Mouse (Mus musculus): ENCODE measurements around the gene Prdm9. TPM values are rescaled to one million over a fixed set of nuclear protein-coding genes. Genes with fewer than 3 reads are reported as not detected.
"Not testable (repeated sequence)": the region's sequence is repeated elsewhere in the genome, so short reads cannot be mapped to it uniquely, and the experiment has no call there.

Prdm9 gene
- polyA plus RNA-seq, 1 experiment from 2014 or later, result 3.2 TPM

GRCm38 (mm10) chr17:15559946-15560345 lies 4.2 kb downstream of the Prdm9 start:
- peaks cover 7% of the 10 kb centered on the region; the same call in 1 of the 2 replicates for H3K4me1 ChIP-seq (replicated peaks)
- no peak overlapping the region for H3K27ac ChIP-seq
- H3K27me3 ChIP-seq (ENCODE audit: insufficient read depth, poor library complexity, severe bottlenecking), result peaks cover 11% of the 10 kb centered on the region; the same call in 1 of the 2 replicates
- DNase-seq (ENCODE audit: low spot score), result no peak
- 87% methylated on average over 2 of the region's 2 CpGs for WGBS
- H3K36me3 ChIP-seq, result no peaks in the 10 kb centered on the region
- no peaks in the 10 kb centered on the region for H3K9me3 ChIP-seq
- no peak overlapping the region for H3K4me3 ChIP-seq

DNA sequence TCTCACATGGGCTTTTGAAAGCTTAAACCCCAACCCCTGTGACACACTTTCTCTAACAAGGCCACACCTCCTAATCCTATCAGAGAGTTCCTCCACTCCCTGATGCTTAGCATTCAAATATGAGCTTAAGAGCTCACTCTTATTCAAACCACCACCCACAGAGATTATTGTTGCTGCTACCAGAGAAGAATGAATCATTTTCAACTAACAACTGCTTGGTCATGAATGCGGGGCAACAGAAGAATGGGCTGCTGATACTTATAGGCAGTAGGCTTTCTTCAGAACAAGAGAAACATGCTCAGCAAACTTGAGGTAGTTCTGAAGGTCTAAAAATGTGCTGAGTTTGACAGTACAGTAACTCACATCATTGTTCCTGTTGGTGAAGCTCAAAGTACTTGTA lies 14.4 kb downstream of the Prdm9 start:
- no peak for DNase-seq (ENCODE audit: low spot score)
- 54% methylated on average over 1 of the region's 1 CpGs for WGBS
- 0 out of 2 replicates have a peak, but pooled peaks cover 5% of the 10 kb centered on the region for H3K27me3 ChIP-seq (ENCODE audit: insufficient read depth, poor library complexity, severe bottlenecking)
- H3K36me3 ChIP-seq, result 0 out of 2 replicates have a peak, but pooled peaks cover 3% of the 10 kb centered on the region
- H3K4me3 ChIP-seq, result no peak overlapping the region
- no peaks in the 10 kb centered on the region for H3K4me1 ChIP-seq (replicated peaks)
- H3K9me3 ChIP-seq, result peaks cover 3% of the 10 kb centered on the region; the same call in 1 of the 2 replicates
- no peak overlapping the region for H3K27ac ChIP-seq

GRCm38 (mm10) chr17:15546440-15546839 lies 17.7 kb downstream of the Prdm9 start:
- no peaks in the 10 kb centered on the region for H3K4me1 ChIP-seq (replicated peaks)
- no peak overlapping the region for H3K4me3 ChIP-seq
- no peak for DNase-seq (ENCODE audit: low spot score)
- no peak overlapping the region for H3K27ac ChIP-seq
- 0 out of 2 replicates have a peak, but pooled peaks cover 5% of the 10 kb centered on the region for H3K27me3 ChIP-seq (ENCODE audit: insufficient read depth, poor library complexity, severe bottlenecking)
- WGBS, result 83% methylated on average over 4 of the region's 4 CpGs
- H3K9me3 ChIP-seq, result peaks cover 12% of the 10 kb centered on the region; the same call in 1 of the 2 replicates
- H3K36me3 ChIP-seq, result 0 out of 2 replicates have a peak, but pooled peaks cover 4% of the 10 kb centered on the region

DNA sequence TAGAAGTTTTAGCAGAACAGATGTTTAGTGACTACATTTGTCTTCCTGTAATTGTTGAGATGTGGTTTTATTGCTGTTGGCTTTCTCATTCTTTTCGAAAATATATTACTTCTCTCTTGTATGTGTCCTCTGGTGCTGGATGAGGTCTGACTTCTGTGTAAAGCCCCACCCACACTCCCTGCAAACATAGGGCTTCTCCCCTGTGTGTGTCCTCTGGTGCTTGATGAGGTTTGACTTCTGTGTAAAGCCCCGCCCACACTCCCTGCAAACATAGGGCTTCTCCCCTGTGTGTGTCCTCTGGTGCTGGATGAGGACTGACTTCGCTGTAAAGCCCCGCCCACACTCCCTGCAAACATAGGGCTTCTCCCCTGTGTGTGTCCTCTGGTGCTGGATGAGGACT lies 20.3 kb downstream of the Prdm9 start:
- H3K4me3 ChIP-seq; H3K27me3 ChIP-seq (ENCODE audit: insufficient read depth, poor library complexity, severe bottlenecking); H3K4me1 ChIP-seq (replicated peaks); DNase-seq (ENCODE audit: low spot score); H3K36me3 ChIP-seq; H3K27ac ChIP-seq: not testable (repeated sequence)
- H3K9me3 ChIP-seq, result peaks cover 12% of the 10 kb centered on the region; the same call in 1 of the 2 replicates
- 62% methylated on average over 4 of the region's 4 CpGs for WGBS

GRCm38 (mm10) chr17:15540309-15540708 lies 23.8 kb downstream of the Prdm9 start:
- 70% methylated on average over 4 of the region's 4 CpGs for WGBS
- no peak for DNase-seq (ENCODE audit: low spot score)
- H3K27ac ChIP-seq, result no peak overlapping the region
- peaks cover 12% of the 10 kb centered on the region; the same call in 1 of the 2 replicates for H3K9me3 ChIP-seq
- H3K27me3 ChIP-seq (ENCODE audit: insufficient read depth, poor library complexity, severe bottlenecking), result peaks cover 27% of the 10 kb centered on the region
- H3K36me3 ChIP-seq, result 0 out of 2 replicates have a peak, but pooled peaks cover 4% of the 10 kb centered on the region
- 0 out of 2 replicates have a peak, but pooled peaks cover 3% of the 10 kb centered on the region for H3K4me1 ChIP-seq (replicated peaks)
- no peak overlapping the region for H3K4me3 ChIP-seq

GRCm38 (mm10) chr17:15536457-15536904 lies 27.7 kb downstream of the Prdm9 start:
- Histone ChIP-seq H3K4me1 (replicated peaks) (0 out of 2 replicates have a peak, but pooled peaks cover 3% of the 10 kb centered on the region), H3K27ac (peak overlapping the region; percentile 75), H3K4me3 (peak overlapping the region; percentile 62), H3K27me3 (ENCODE audit: insufficient read depth, poor library complexity, severe bottlenecking) (peaks cover 35% of the 10 kb centered on the region), H3K9me3 (no peaks in the 10 kb centered on the region), H3K36me3 (no peaks in the 10 kb centered on the region)
- WGBS, result under 1% methylated on average over 33 of the region's 33 CpGs
- DNase-seq (ENCODE audit: low spot score), result peak; percentile 65

- H3K27ac ChIP-seq, result no peak overlapping the region
- H3K36me3 ChIP-seq, result no peaks in the 10 kb centered on the region
- no peak for DNase-seq (ENCODE audit: low spot score)
- 18% methylated on average over 8 of the region's 8 CpGs for WGBS
- 0 out of 2 replicates have a peak, but pooled peaks cover 3% of the 10 kb centered on the region for H3K4me1 ChIP-seq (replicated peaks)
- no peaks in the 10 kb centered on the region for H3K9me3 ChIP-seq
- peaks cover 35% of the 10 kb centered on the region for H3K27me3 ChIP-seq (ENCODE audit: insufficient read depth, poor library complexity, severe bottlenecking)
- H3K4me3 ChIP-seq, result peak overlapping the region; percentile 62
Measured at GRCm38 (mm10) chr17:15535943-15536342, 28.2 kb downstream of the Prdm9 start.

DNA sequence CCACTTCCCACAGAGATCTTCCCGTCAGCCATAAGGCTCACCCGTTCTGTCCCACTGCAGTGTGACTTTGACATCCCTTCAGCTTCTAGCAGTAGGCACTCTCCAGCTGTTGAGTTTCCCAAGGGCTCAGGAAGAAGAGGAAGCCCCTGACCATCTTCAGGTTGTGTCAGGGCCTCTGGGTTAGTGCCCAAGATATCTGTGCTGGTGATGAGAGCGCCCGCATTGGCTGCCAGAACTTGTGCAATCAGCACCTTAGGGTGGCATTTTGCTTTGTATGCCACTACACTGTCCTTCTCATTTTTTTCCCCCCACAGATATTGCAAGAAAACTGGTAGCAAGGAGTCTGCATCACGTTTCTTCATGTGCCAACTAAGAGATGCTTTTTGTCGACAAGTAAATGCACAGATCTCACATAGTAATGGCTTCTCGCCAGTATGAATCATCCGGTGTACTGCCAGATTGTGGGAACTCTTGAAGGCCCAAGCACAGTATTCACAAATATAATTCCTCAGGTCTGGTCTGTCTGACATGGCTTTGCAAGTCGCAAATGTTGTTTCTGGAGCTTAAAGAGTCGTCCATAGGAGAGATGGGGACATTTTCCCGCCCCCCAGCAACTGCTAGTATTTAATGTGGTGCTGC lies 28.9 kb downstream of the Prdm9 start:
- no peaks in the 10 kb centered on the region for H3K36me3 ChIP-seq
- DNase-seq (ENCODE audit: low spot score), result no peak
- 0 out of 2 replicates have a peak, but pooled peaks cover 3% of the 10 kb centered on the region for H3K4me1 ChIP-seq (replicated peaks)
- no peak overlapping the region for H3K4me3 ChIP-seq
- no peak overlapping the region for H3K27ac ChIP-seq
- 67% methylated on average over 11 of the region's 11 CpGs for WGBS
- peaks cover 35% of the 10 kb centered on the region for H3K27me3 ChIP-seq (ENCODE audit: insufficient read depth, poor library complexity, severe bottlenecking)
- no peaks in the 10 kb centered on the region for H3K9me3 ChIP-seq

- DNase-seq (ENCODE audit: low spot score), result peak; percentile 25
- peaks cover 20% of the 10 kb centered on the region for H3K4me1 ChIP-seq (replicated peaks)
- H3K27ac ChIP-seq, result no peak overlapping the region
- H3K4me3 ChIP-seq, result no peak overlapping the region
- peaks cover 7% of the 10 kb centered on the region for H3K36me3 ChIP-seq
- H3K27me3 ChIP-seq (ENCODE audit: insufficient read depth, poor library complexity, severe bottlenecking), result peaks cover 7% of the 10 kb centered on the region
- WGBS, result 4% methylated on average over 5 of the region's 5 CpGs
- H3K9me3 ChIP-seq, result no peaks in the 10 kb centered on the region
Measured at GRCm38 (mm10) chr17:15530141-15530540, 34.0 kb downstream of the Prdm9 start.

DNA sequence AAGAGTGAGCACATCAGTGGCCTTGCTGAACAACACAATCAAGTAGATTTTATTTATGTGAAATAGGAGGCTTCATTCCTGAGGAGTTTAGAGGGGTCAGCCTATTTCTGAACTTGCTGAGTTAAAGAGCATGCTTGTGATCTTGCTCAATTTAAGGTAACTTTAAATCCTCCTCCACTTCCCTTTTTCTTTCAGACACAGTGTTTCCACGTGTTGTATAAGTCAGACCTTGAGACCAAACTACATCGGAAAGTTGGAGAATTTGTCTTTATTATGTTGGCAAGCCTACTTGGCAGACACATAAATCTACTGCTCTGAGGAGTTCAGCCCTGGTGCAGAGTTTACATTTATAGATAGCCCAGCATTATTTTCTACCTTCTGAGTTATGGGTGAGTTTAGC lies 35.3 kb downstream of the Prdm9 start:
- DNase-seq (ENCODE audit: low spot score), result no peak
- Histone ChIP-seq H3K4me1 (replicated peaks) (peaks cover 20% of the 10 kb centered on the region), H3K27me3 (ENCODE audit: insufficient read depth, poor library complexity, severe bottlenecking) (no peaks in the 10 kb centered on the region), H3K9me3 (no peaks in the 10 kb centered on the region), H3K4me3 (no peak overlapping the region), H3K36me3 (peaks cover 19% of the 10 kb centered on the region), H3K27ac (no peak overlapping the region)
- 87% methylated on average over 2 of the region's 2 CpGs for WGBS

GRCm38 (mm10) chr17:15527811-15528136 lies 36.4 kb downstream of the Prdm9 start:
- no peak for DNase-seq (ENCODE audit: low spot score)
- Histone ChIP-seq H3K27ac (peak overlapping the region; percentile 89), H3K27me3 (ENCODE audit: insufficient read depth, poor library complexity, severe bottlenecking) (no peaks in the 10 kb centered on the region), H3K4me1 (replicated peaks) (peaks cover 20% of the 10 kb centered on the region), H3K9me3 (no peaks in the 10 kb centered on the region), H3K4me3 (peak overlapping the region; percentile 84), H3K36me3 (peaks cover 29% of the 10 kb centered on the region)
- 64% methylated on average over 3 of the region's 3 CpGs for WGBS

DNA sequence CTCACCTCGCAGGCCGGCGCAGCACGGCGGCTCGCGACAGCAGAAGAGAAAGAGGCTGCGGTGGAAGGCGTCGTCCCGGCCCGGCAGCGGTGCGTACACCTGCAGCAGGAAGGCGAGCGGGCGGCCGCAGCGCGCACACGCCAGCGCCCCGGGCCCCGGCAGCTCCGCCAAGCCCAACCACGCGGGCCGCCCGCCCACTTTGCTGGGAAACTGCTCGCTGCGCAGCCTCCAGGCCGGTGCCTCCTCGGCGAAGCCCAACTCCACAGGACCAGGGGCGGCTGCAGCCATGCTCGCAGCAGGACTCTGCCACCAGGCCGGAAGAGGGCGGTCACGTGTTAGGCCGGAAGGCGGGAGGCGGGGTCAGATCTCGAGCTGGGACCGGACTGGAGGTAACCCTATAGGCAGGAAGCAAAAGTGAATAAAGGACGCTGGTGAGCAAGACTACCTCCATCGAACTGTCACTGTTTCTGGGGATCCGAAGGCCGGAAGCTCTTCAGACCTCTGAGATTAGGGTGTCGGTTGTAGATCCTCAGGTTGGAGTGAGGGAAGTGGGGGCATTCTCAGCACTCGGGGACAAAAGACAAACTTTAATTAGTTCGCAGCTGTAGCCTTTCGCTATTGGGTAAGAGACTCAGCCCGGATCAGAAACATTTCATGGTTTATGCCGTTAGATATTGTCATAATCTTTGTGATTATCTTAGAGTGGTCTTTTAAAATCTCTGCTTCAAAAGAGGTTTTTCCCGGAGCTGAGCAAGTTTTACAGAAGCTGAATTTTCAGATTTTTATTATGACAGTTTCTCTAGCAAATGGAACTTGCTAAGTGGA lies 37.0 kb downstream of the Prdm9 start, which contains the start of gene Pdcd2:
Gene Pdcd2, minus strand, starts transcription at position 316 of the 825 bp plus-strand sequence.
- H3K27ac ChIP-seq, result peak within 1 kb of the TSS; percentile 89
- peak; percentile 98 for DNase-seq (ENCODE audit: low spot score)
- WGBS, result 2% methylated on average over 55 of the region's 55 CpGs
- H3K4me3 ChIP-seq, result peak within 1 kb of the TSS; percentile 84
- H3K36me3 ChIP-seq, result peaks cover 35% of the 10 kb centered on the region
- no peaks in the 10 kb centered on the region for H3K9me3 ChIP-seq
- peaks cover 20% of the 10 kb centered on the region for H3K4me1 ChIP-seq (replicated peaks)
- H3K27me3 ChIP-seq (ENCODE audit: insufficient read depth, poor library complexity, severe bottlenecking), result no peaks in the 10 kb centered on the region

DNA sequence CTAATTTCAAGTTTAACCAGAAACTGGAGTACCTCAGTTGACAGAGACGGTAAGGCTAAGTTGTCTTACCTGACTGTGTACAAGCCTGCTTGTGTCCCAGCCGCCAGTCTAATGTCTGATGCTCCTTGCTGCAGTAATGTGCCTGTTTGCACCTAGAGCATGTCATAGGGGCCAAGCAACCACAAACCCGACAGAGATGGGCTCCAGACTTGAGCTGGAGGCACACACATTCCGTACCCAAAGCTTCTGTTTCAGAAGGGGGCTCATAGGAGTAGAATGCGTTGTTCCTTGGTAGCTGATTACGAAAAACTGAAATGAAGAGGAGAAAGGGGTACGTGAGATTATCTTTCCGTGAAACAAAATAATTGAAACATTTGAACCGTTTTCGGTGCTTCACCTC lies 37.9 kb downstream of the Prdm9 start:
- Histone ChIP-seq H3K36me3 (peaks cover 44% of the 10 kb centered on the region), H3K4me3 (peak overlapping the region; percentile 84), H3K27ac (peak overlapping the region; percentile 89), H3K27me3 (ENCODE audit: insufficient read depth, poor library complexity, severe bottlenecking) (no peaks in the 10 kb centered on the region), H3K4me1 (replicated peaks) (peaks cover 20% of the 10 kb centered on the region), H3K9me3 (no peaks in the 10 kb centered on the region)
- 18% methylated on average over 10 of the region's 10 CpGs for WGBS
- DNase-seq (ENCODE audit: low spot score), result no peak

Data from hindbrain, embryonic 10.5 days (tissue).